Mouse (Mus musculus) kidney, embryonic 16.5 days (tissue): ENCODE results near the gene D6Wsu163e. TPM values are rescaled to one million over a fixed set of nuclear protein-coding genes. Genes with fewer than 3 reads are reported as not detected.

Experiments
- ATAC-seq: fragments of 200-750 bp; cut with Nextera tagmentation; 2 replicates; pipeline ENCODE4 v1.8.0; 2017; ENCODE audit warnings: moderate TSS enrichment; ENCODE audit not compliant: low FRiP score, low TSS enrichment
- H3K27ac ChIP-seq: fragments of 300-500 bp; sonication (generic); 2 replicates; pipeline ENCODE4 v1.5.1; 2014; ENCODE audit warnings: low read length
- H3K27me3 ChIP-seq: fragments of 300-500 bp; sonication (generic); 2 replicates; pipeline ENCODE4 v1.6.1; 2014; ENCODE audit warnings: low read length, control low read depth, mixed read lengths; ENCODE audit not compliant: insufficient read depth
- H3K36me3 ChIP-seq: fragments of 300-500 bp; sonication (generic); 2 replicates; pipeline ENCODE4 v1.6.1; 2014; ENCODE audit warnings: low read length, control low read depth, mixed read lengths; ENCODE audit not compliant: insufficient read depth
- H3K4me1 ChIP-seq: fragments of 300-500 bp; sonication (generic); 2 replicates; pipeline ENCODE4 v1.6.1; 2014; ENCODE audit warnings: low read length, control low read depth, mixed read lengths; ENCODE audit not compliant: insufficient read depth
- H3K4me2 ChIP-seq: fragments of 300-500 bp; sonication (generic); replicated peaks from 2 replicates; pipeline ENCODE4 v1.6.1; 2014; ENCODE audit warnings: low read depth, low read length
- H3K4me3 ChIP-seq: fragments of 300-500 bp; sonication (generic); 2 replicates; pipeline ENCODE4 v1.5.1; 2014; ENCODE audit warnings: mild to moderate bottlenecking, low read length
- H3K9ac ChIP-seq: fragments of 300-500 bp; sonication (generic); replicated peaks from 2 replicates; pipeline ENCODE4 v1.6.1; 2014; ENCODE audit warnings: low read length
- H3K9me3 ChIP-seq: fragments of 300-500 bp; sonication (generic); 2 replicates; pipeline ENCODE4 v1.6.1; 2016; ENCODE audit warnings: low read length, control low read depth
- whole genome bisulfite sequencing: fragments of 180-500 bp; shearing (Covaris S2); extraction: QIAGEN DNeasy Blood & Tissue Kit; methylation state at CpG from one replicate; pipeline ENCODE4 v1.1.7; 2014; 5-methylcytosine and 5-hydroxymethylcytosine counted together
- polyA plus RNA-seq: library from polyadenylated mRNA; unstranded; fragments of >200 nt; fragmentation: Nextera tagmentation; extraction: Ambion mirVana; gene quantifications from 2 replicates; pipeline ENCODE4 v1.2.1, GENCODE M21; 2015

D6Wsu163e gene
- polyA plus RNA-seq, 1 experiment from 2014 or later: 19.4 TPM

DNA sequence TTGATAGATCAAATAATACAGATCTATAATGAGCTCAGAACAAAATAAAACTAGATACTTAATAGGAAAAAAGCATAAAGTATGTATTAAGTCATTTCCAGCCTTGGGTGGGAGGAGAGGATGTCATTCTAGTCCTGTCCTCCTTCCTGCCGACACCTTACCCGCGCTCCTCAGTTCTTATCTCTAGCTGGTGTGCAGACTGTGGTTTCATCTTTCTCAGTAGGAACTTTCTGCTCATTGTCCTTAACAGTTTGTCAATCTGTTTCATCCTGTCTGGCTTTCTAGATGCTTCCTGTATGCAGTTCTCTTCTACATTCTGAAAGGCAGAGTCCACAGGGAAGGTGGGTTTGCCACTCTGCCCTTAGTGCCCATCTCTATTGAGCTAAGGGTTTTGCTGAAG is 55.7 kb downstream of the D6Wsu163e start:
- no peaks in the 10 kb centered on the region for H3K4me1 ChIP-seq
- no peak for ATAC-seq
- WGBS: 79% methylated on average over 3 of the region's 3 CpGs

DNA sequence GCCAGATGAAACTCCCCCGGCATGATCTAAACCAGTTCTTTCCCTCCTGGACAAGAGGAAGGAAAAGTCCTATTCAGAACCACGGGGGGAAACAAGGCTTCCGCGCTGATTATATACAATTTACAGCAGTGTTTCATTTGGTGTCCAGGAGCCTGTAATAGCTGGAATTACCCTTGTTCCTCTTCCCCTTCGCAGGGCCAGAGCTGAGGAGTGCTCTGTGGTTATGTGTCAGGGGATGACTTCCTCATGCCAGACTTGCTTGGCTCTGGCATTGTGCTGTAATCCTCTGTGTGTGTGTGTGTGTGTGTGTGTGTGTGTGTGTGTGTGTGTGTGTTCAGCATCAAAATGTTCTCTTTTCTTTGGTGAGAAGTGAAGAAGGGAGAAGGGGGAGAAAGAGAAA is 56.6 kb downstream of the D6Wsu163e start:
- Histone ChIP-seq H3K4me2 (no peak overlapping the region), H3K36me3 (no peaks in the 10 kb centered on the region), H3K4me3 (no peak overlapping the region), H3K4me1 (no peaks in the 10 kb centered on the region), H3K27me3 (no peaks in the 10 kb centered on the region), H3K9me3 (no peaks in the 10 kb centered on the region), H3K9ac (no peak overlapping the region), H3K27ac (no peak overlapping the region)
- 71% methylated on average over 5 of the region's 5 CpGs for WGBS
- ATAC-seq: no peak

More for the DNA sequence above, 55.7 kb downstream of the D6Wsu163e start:
- H3K27me3 ChIP-seq: no peaks in the 10 kb centered on the region
- H3K9ac ChIP-seq: no peak overlapping the region
- no peak overlapping the region for H3K4me3 ChIP-seq
- no peaks in the 10 kb centered on the region for H3K36me3 ChIP-seq
- no peak overlapping the region for H3K27ac ChIP-seq
- H3K9me3 ChIP-seq: no peaks in the 10 kb centered on the region
- no peak overlapping the region for H3K4me2 ChIP-seq

GRCm38 (mm10) chr6:127005646-127006045 is 65.9 kb downstream of the D6Wsu163e start:
- Histone ChIP-seq H3K27me3 (no peaks in the 10 kb centered on the region), H3K9me3 (no peaks in the 10 kb centered on the region), H3K4me1 (no peaks in the 10 kb centered on the region), H3K4me2 (no peak overlapping the region), H3K36me3 (no peaks in the 10 kb centered on the region), H3K9ac (no peak overlapping the region), H3K27ac (no peak overlapping the region), H3K4me3 (no peak overlapping the region)
- WGBS: 91% methylated on average over 3 of the region's 3 CpGs
- no peak for ATAC-seq

DNA sequence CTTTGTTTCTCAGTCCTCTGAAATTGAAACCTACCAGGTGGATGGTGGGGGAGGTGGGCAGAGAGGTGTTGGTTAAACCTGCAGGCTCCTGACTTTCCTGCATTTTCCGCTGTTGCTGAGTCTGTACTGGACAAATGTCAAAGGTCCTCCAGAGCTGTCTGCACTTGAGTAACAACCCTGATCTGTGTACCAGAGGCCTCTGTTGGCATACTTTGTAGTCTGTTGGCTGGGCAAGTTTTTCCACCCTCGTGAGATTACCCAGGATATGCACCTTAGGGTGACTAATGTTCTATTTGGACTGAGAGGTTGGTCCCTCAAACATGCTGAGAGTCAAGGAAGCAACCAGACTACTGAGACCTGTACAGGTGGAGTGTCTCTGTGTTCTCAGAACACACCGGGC is 66.8 kb downstream of the D6Wsu163e start:
- no peak overlapping the region for H3K27ac ChIP-seq
- no peaks in the 10 kb centered on the region for H3K27me3 ChIP-seq
- no peak overlapping the region for H3K9ac ChIP-seq
- no peak for ATAC-seq
- WGBS: 57% methylated on average over 3 of the region's 3 CpGs
- H3K4me2 ChIP-seq: no peak overlapping the region
- no peaks in the 10 kb centered on the region for H3K4me1 ChIP-seq
- no peak overlapping the region for H3K4me3 ChIP-seq
- H3K36me3 ChIP-seq: no peaks in the 10 kb centered on the region
- no peaks in the 10 kb centered on the region for H3K9me3 ChIP-seq

GRCm38 (mm10) chr6:127010021-127010420 is 70.3 kb downstream of the D6Wsu163e start:
- Histone ChIP-seq H3K9me3 (no peaks in the 10 kb centered on the region), H3K36me3 (no peaks in the 10 kb centered on the region), H3K4me3 (no peak overlapping the region), H3K4me1 (no peaks in the 10 kb centered on the region), H3K27ac (no peak overlapping the region), H3K9ac (no peak overlapping the region), H3K4me2 (no peak overlapping the region), H3K27me3 (no peaks in the 10 kb centered on the region; the same call in 1 of the 2 replicates)
- WGBS: 91% methylated on average over 13 of the region's 13 CpGs
- ATAC-seq: no peak

DNA sequence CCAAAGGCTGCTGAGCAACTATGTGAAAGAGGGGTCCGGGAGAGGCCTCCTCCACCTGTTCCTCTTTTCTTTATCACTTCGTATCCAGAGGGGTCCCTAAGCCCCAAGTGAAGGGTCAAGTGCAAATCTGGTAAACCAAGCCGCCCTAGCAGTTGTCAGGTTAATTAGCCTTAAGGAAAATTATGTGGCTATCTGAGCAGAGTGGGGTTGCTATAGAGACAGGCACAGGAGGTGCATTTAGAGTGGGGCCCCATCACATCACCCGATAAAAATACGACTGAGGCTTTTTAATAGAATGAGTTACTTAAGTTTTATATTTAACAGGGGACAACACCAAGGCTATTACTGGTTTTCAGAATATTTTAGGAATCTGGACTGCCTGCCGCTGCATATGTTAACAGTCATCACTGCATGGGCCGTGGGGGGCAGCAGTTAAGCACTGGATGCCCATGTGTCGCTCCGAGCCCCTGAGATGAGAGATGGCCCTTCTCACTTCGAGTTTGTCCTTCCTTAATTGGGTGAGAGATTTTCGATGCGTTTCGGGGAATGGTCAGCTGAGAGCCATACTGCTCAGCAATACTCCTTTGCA is 72.3 kb downstream of the D6Wsu163e start:
- H3K4me2 ChIP-seq: no peak overlapping the region
- H3K27me3 ChIP-seq: peaks cover 4% of the 10 kb centered on the region; the same call in 1 of the 2 replicates
- 59% methylated on average over 13 of the region's 13 CpGs for WGBS
- no peaks in the 10 kb centered on the region for H3K4me1 ChIP-seq
- H3K4me3 ChIP-seq: no peak overlapping the region
- H3K9ac ChIP-seq: no peak overlapping the region
- H3K36me3 ChIP-seq: no peaks in the 10 kb centered on the region
- H3K9me3 ChIP-seq: no peaks in the 10 kb centered on the region
- H3K27ac ChIP-seq: no peak overlapping the region
- no peak for ATAC-seq

GRCm38 (mm10) chr6:127014906-127015770 is 75.4 kb downstream of the D6Wsu163e start, which contains the start of gene Fgf6:
TSS of gene Fgf6 (plus strand) at chr6:127015586.
- Histone ChIP-seq H3K27ac (no peak within 1 kb of the TSS), H3K36me3 (no peaks in the 10 kb centered on the region), H3K4me1 (0 out of 2 replicates have a peak, but pooled peaks cover 7% of the 10 kb centered on the region), H3K4me3 (no peak within 1 kb of the TSS), H3K9me3 (no peaks in the 10 kb centered on the region), H3K27me3 (peaks cover 10% of the 10 kb centered on the region), H3K4me2 (peak within 1 kb of the TSS; percentile 23; the same call in 1 of the 2 replicates), H3K9ac (no peak within 1 kb of the TSS)
- peak; percentile 60; the same call in 1 of the 2 replicates for ATAC-seq
- WGBS: 45% methylated on average over 26 of the region's 26 CpGs

- H3K4me1 ChIP-seq: 0 out of 2 replicates have a peak, but pooled peaks cover 7% of the 10 kb centered on the region
- H3K9me3 ChIP-seq: no peaks in the 10 kb centered on the region
- peaks cover 33% of the 10 kb centered on the region for H3K27me3 ChIP-seq
- H3K4me3 ChIP-seq: no peak overlapping the region
- no peak for ATAC-seq
- no peak overlapping the region for H3K9ac ChIP-seq
- 6% methylated on average over 6 of the region's 6 CpGs for WGBS
- H3K27ac ChIP-seq: no peak overlapping the region
- no peak overlapping the region for H3K4me2 ChIP-seq
- H3K36me3 ChIP-seq: no peaks in the 10 kb centered on the region
Observed at GRCm38 (mm10) chr6:127019254-127019653, 79.5 kb downstream of the D6Wsu163e start.

DNA sequence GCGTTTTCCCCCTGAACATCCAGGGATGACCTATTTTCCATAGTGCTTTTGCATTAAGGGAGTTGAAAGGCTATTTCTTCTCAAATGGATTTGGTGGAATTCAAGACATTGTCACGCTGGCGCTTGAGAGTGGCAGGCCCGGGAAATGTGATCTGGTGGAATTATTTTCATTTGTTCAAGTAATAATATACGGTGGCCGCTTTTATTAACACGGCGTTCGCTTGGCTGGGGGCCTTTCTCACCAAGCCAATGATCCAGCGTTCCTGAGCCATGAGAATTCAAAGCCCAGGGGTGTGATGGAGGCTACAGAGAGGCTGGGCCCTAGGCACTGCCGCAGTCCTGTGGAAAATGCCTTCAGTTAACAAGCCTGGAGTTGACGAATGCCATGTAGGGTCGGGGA is 80.7 kb downstream of the D6Wsu163e start:
- Histone ChIP-seq H3K9me3 (no peaks in the 10 kb centered on the region), H3K4me2 (no peak overlapping the region), H3K4me1 (0 out of 2 replicates have a peak, but pooled peaks cover 7% of the 10 kb centered on the region), H3K9ac (no peak overlapping the region), H3K4me3 (no peak overlapping the region), H3K27me3 (peaks cover 34% of the 10 kb centered on the region), H3K36me3 (no peaks in the 10 kb centered on the region), H3K27ac (no peak overlapping the region)
- no peak for ATAC-seq
- WGBS: 12% methylated on average over 13 of the region's 13 CpGs

DNA sequence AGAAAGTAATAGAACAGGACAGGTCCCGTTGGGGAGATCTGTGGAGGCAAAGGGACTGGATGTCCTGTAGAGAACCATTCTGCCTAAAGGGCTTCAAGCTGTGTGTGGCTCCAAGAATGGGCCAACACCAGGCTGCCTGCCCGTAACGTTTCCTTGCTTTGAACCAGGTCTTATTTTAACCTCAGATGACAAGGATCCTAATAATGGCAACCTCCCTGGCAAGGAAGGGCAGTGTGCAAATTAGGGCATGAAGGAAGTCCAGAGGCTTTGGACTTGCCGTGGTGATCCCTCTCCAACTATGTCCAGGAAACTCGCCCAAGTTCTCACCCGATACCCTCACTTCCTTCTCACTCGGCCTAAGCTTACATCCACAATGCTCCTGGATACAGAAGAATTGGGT is 85.1 kb downstream of the D6Wsu163e start:
- WGBS: 76% methylated on average over 7 of the region's 7 CpGs
- H3K4me3 ChIP-seq: no peak overlapping the region
- H3K9me3 ChIP-seq: no peaks in the 10 kb centered on the region
- H3K4me2 ChIP-seq: no peak overlapping the region
- no peaks in the 10 kb centered on the region for H3K36me3 ChIP-seq
- H3K27ac ChIP-seq: no peak overlapping the region
- no peak for ATAC-seq
- 0 out of 2 replicates have a peak, but pooled peaks cover under 1% of the 10 kb centered on the region for H3K4me1 ChIP-seq
- H3K27me3 ChIP-seq: peaks cover 30% of the 10 kb centered on the region
- no peak overlapping the region for H3K9ac ChIP-seq
